Mouse (Mus musculus) natural killer cell, adult 2 months (primary cell): ENCODE measurements around the gene Ifi27.
A peak's percentile ranks its signal among the peaks of the same experiment; 100 is the strongest.
"Not testable (repeated sequence)": the region's sequence is repeated elsewhere in the genome, so short reads cannot be mapped to it uniquely, and the experiment has no call there.

ENCODE experiments used
- DNase-seq, 2 experiments: peaks; one replicate each; pipeline ENCODE4 v3.0.0; 2022; ENCODE audit warnings: low spot score in 2 of 2

The Ifi27 gene

GRCm38 (mm10) chr12:103433986-103434731, at the start of gene Ifi27:
TSS of gene Ifi27 (plus strand) at chr12:103434211.
- DNase-seq = peak; percentile 67 to 69

DNA sequence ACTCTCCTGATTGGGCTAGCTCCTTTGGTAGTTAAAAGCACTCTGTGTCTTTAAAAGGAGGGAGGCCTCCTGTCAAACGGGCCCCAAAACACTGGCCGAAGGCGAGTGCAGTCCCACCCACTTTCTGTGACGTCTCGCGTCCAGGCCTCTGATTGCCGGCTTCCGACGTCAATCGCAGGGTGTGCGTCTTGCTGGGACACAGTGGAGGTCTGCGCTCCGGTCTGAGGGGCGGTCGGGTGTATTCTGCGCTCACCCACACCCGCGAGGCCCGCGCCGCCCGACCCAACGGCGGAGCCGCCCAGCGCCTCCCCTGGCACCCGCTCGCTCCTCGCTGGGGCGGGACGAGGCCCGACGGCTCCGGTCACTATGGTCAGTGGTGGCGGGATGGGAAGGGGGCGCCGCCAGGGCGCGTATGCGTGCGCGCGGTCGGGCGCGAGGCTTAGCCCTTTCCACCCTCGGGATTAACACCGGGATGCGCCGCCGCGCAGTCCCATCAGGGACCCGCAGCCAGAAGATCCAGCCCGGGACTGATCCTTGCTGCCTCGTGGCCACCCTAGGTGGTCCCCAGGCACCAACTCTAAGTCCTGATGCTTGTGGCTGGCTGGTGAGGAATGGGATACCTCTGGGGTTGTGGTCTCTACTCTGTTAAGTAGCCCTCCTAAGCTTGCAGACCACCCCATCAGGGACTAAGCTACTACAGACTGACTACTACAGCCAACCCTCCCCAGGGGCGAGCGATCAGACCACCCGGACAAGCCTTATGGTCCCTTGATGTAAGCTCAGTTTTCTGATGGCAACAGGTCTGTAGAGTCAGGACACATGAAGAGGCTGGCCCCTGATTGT, 45.3 kb upstream of the Ifi27 start, which contains the start of gene Otub2:
Gene Otub2, plus strand, starts transcription at position 178 of the 843 bp plus-strand sequence.
- DNase-seq = peak; percentile 91 to 94

DNA sequence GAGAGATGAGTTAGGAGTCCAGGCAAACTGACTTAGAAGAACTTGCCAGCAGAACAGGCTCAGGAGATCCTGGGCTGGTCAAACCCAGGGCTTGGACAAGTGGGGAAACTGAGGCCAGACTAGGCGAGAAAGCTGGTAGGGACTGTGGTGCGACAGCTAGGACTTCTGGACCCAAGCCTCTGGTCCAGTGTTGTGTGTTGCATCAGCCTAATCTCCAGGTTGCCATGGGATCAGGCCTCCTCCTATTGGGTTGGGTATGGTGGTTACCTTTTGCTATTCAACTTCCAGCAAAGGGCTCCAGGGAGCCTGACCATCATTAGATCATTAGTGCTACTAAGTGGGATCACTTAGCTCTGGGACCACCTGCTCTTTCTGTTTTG, 44.7 kb upstream of the Ifi27 start:
- DNase-seq = no peak

- no peak for DNase-seq
Measured at GRCm38 (mm10) chr12:103389982-103390381, 44.0 kb upstream of the Ifi27 start.

- no peak for DNase-seq
Measured at GRCm38 (mm10) chr12:103391098-103391497, 42.9 kb upstream of the Ifi27 start.

DNA sequence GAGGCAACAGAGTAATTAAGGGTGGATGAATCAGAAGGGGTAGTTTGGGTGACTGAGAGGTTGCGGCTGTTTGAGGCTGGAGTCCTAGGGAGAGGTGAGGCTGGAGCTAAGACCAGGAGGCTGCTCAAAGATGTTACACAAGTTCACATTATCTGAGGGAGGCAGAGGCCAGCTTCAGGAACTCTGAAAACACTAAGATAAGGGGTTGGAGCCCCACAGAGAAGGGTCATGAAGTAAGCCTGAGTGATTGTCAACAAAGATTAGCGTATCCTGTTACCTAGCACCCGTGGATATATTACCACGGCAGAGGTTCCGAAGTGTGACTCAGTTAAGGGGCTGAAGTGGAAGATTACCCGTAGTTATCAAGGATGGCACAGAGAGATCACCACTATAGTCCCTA, 40.5 kb upstream of the Ifi27 start:
- DNase-seq = no peak

GRCm38 (mm10) chr12:103395486-103396275, 38.3 kb upstream of the Ifi27 start:
- no peak for DNase-seq

GRCm38 (mm10) chr12:103396751-103397150, 37.3 kb upstream of the Ifi27 start:
- DNase-seq = no peak

- no peak for DNase-seq
Measured at GRCm38 (mm10) chr12:103404131-103404530, 29.9 kb upstream of the Ifi27 start.

GRCm38 (mm10) chr12:103407720-103408119, 26.3 kb upstream of the Ifi27 start, which contains the start of gene 9330161L09Rik:
TSS of gene 9330161L09Rik (minus strand) at chr12:103407820.
- DNase-seq = no peak

- DNase-seq = no peak
Measured at GRCm38 (mm10) chr12:103408144-103408543, 25.9 kb upstream of the Ifi27 start.

GRCm38 (mm10) chr12:103425016-103425728, 8.8 kb upstream of the Ifi27 start:
- no peak for DNase-seq

DNA sequence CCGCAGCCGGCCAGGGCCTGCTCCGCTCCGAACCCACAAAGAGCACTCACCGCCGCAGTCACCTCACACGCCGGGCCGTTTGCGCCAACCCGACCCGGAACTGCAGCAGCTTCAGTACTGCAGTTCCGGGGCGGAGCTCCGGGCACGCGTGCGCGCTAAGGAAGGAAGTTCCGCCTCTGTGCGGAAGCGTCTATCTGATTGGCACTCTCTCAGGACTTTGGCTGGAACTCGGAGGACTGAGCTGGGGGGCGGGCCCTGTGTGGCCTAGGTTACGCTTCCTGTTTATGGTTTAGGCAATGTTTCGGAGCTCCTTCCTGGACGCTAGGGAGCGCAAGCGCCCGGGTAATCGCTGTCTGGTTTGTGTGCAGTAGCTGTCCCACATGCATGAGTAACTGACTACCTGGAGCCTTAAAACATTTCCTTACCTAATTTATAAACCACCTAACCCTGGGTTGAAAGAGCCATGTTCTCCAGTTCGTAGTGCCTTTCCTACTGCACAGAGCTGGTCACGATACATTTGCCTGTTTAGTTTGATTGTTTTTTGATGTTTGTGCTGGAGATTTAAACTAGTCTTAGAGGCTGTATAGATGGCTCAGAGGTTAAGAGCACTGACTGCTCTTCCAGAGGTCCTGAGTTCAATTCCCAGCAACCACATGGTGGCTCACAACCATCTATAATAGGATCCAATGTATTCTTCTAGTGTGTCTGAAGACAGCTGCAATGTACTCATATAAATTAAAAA, 8.1 kb upstream of the Ifi27 start, which contains the start of gene Ddx24:
Gene Ddx24, minus strand, starts transcription at position 102 of the 742 bp plus-strand sequence.
- DNase-seq = peak; percentile 99

DNA sequence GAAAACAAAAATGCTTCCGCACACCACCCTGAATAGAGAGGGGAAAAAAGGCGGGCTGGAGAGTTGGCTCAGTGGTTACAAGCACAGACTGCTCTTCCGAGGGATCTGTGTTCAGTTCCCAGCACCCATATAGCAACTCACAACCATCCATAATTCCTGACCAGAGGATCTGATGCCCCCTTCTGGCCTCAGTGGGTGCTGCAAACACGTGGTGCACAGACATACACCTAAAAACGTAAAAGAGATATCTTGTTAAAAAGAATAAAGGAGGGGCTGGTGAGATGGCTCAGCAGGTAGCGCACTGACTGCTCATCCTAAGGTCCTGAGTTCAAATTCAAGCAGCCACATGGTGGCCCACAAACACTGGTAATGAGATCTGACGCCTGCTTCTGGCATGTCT, 7.3 kb upstream of the Ifi27 start:
- DNase-seq = no peak

- no peak for DNase-seq
Measured at GRCm38 (mm10) chr12:103433430-103433829, 581 bp upstream of the Ifi27 start.

DNA sequence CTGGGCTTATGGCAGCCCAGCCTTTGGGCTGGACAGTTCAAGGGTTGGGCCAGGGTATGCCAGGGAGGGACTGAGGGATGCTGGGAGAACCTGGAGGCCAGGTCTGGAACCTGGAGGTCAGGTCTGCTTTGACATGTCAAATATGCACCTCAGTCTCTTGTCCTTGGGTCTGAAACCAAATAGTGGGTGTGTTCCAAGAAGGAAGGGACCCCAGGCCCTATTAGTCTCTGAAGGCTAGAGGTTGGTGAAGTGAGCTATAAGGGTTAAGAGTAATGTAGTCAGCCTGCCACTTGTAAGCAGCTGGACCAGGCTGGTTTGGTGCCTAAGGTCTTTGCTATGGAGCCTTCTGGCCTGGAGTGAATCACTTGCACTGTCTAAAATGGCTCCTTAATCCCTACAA, 850 bp downstream of the Ifi27 start:
- no peak for DNase-seq

DNA sequence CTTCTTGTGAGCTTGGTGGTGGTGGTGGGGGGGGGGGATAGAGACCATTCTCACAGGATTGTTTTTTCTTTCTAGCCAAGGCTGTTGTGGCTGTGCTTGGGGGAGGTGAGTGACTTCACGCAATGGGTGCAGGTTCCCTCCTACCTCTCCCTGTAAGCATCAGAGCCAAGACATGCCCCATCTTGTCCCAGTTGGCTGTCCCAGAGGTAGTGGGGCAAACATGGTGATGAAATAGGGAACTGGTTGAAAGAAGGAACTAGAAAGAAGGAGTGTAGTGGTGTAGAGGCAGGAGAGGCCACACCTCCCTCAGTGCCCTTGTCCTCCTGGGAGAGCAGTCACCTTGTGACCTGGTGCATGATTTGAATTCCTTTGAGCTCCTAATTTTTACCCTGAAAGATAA, 3.6 kb downstream of the Ifi27 start:
- DNase-seq = no peak

GRCm38 (mm10) chr12:103443524-103443923, 9.5 kb downstream of the Ifi27 start, which contains the start of gene Ifi27l2a:
TSS of gene Ifi27l2a (minus strand) at chr12:103443680.
- DNase-seq = peak in 1 of 2 experiments; percentile 31

DNA sequence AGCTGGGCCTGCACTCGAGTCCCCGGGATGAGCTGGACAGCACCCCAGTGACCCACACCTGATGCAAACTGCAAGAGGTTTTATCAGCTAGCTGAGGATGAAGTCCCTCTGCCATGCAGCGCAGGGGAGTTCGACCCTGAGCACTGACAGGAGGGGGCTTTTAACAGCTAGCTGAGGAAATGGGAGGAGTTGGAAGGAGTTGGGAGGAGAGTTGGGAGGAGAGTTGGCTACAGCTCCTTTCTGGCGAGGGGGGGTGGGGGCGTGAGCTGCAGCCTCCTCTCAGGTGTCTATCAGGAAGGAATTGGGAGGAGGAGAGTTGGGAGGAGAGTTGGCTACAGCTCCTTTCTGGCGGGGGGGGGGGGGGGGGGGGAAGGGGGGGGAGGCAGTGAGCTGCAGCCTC, 10.2 kb downstream of the Ifi27 start:
- not testable (repeated sequence) for DNase-seq

DNA sequence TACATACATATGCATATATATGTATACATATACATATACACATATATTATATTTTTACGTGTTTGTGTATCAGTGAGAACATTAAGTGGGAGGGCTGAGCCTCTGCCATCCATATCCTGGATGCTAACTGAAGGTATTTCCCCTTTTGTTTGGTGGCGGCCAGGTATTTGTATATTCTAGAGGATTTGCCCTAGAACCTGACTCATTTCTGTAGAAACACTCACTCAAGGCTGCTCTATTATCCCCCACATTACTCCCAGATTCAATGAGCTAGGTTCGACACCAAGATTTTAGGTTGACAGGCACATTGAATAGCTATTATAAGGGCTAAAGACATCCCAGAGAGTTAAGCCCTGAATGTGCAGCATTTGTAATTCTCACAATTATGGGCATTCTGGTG, 11.0 kb downstream of the Ifi27 start:
- no peak for DNase-seq
